Mouse (Mus musculus) lung, embryonic 14.5 days (tissue): ENCODE data around the gene Ager. TPM values are rescaled to one million over a fixed set of nuclear protein-coding genes. Genes with fewer than 3 reads are reported as not detected.

ENCODE experiments used
- ATAC-seq: fragments of 200-750 bp; cut with Nextera tagmentation; 2 replicates; pipeline ENCODE4 v1.8.0; 2017; ENCODE audit warnings: mild to moderate bottlenecking, moderate TSS enrichment, moderate library complexity; ENCODE audit not compliant: insufficient read depth
- DNase-seq: peaks from one replicate; pipeline ENCODE4 v3.0.0-alpha.2; 2015
- H3K27ac ChIP-seq: fragments of 300-500 bp; sonication (generic); 2 replicates; pipeline ENCODE4 v1.5.1; 2014; ENCODE audit warnings: low read depth, mild to moderate bottlenecking, moderate library complexity
- H3K27me3 ChIP-seq: fragments of 300-500 bp; sonication (generic); 2 replicates; pipeline ENCODE4 v1.6.1; 2014; ENCODE audit warnings: low read length, control low read depth; ENCODE audit not compliant: insufficient read depth
- H3K36me3 ChIP-seq: fragments of 300-500 bp; sonication (generic); 2 replicates; pipeline ENCODE4 v1.6.1; 2014; ENCODE audit warnings: control low read depth; ENCODE audit not compliant: insufficient read depth
- H3K4me1 ChIP-seq: fragments of 300-500 bp; sonication (generic); 2 replicates; pipeline ENCODE4 v1.6.1; 2014; ENCODE audit warnings: antibody characterized with exemption, control low read depth; ENCODE audit not compliant: insufficient read depth
- H3K4me2 ChIP-seq: fragments of 300-500 bp; sonication (generic); 2 replicates; pipeline ENCODE4 v1.6.1; 2014; ENCODE audit warnings: mild to moderate bottlenecking
- H3K4me3 ChIP-seq: fragments of 300-500 bp; sonication (generic); 2 replicates; pipeline ENCODE4 v1.5.1; 2014; ENCODE audit warnings: low read depth, low read length
- H3K9ac ChIP-seq: fragments of 300-500 bp; sonication (generic); 2 replicates; pipeline ENCODE4 v1.6.1; 2014
- H3K9me3 ChIP-seq: fragments of 300-500 bp; sonication (generic); 2 replicates; pipeline ENCODE4 v1.6.1; 2016; ENCODE audit warnings: low read depth, low read length, control low read depth
- CTCF ChIP-seq: IDR thresholded peaks from 2 replicates; pipeline ENCODE4 v1.5.1; 2016; ENCODE audit warnings: antibody characterized with exemption, low read depth
- WGBS: fragments of 180-500 bp; shearing (Covaris S2); extraction: QIAGEN DNeasy Blood & Tissue Kit; methylation state at CpG from one replicate; pipeline ENCODE4 v1.1.7; 2014; 5-methylcytosine and 5-hydroxymethylcytosine counted together
- polyA plus RNA-seq: library from polyadenylated mRNA; unstranded; fragments of >200 nt; fragmentation: Nextera tagmentation; extraction: Ambion mirVana; gene quantifications from 2 replicates; pipeline ENCODE4 v1.2.1, GENCODE M21; 2014

Gene Ager
- polyA plus RNA-seq, 1 experiment from 2014 or later, result 64.7 TPM

DNA sequence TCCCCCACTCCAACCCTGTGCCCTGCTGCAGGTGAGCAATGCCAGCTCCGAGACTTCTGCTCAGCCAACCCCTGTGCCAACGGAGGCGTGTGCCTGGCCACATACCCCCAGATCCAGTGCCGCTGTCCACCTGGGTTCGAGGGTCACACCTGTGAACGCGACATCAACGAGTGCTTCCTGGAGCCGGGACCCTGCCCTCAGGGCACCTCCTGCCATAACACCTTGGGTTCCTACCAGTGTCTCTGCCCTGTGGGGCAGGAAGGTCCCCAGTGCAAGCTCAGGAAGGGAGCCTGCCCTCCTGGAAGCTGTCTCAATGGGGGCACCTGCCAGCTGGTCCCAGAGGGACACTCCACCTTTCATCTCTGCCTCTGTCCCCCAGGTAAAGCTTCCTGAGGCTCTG is 30.4 kb upstream of the Ager start:
- H3K27ac ChIP-seq, result no peak overlapping the region
- 51% methylated on average over 9 of the region's 9 CpGs for WGBS
- TF ChIP-seq CTCF, result no peak
- no peaks in the 10 kb centered on the region for H3K9me3 ChIP-seq
- DNase-seq (no peak), ATAC-seq (no peak)
- no peaks in the 10 kb centered on the region for H3K36me3 ChIP-seq
- no peaks in the 10 kb centered on the region for H3K27me3 ChIP-seq
- no peak overlapping the region for H3K4me2 ChIP-seq
- no peak overlapping the region for H3K9ac ChIP-seq
- H3K4me3 ChIP-seq, result no peak overlapping the region
- H3K4me1 ChIP-seq, result 0 out of 2 replicates have a peak, but pooled peaks cover 6% of the 10 kb centered on the region

DNA sequence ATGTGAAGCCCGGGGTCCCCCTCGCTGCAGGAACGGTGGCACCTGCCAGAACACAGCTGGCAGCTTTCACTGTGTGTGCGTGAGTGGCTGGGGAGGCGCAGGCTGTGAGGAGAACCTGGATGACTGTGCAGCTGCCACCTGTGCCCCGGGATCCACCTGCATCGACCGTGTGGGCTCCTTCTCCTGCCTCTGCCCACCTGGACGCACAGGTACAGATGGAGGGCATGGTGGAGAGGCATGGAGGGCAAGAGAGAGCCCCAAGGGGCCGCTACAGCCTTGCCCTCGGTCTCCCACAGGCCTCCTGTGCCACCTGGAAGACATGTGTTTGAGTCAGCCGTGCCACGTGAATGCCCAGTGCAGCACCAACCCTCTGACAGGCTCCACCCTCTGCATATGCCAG is 29.2 kb upstream of the Ager start:
- ATAC-seq (no peak), DNase-seq (no peak)
- Histone ChIP-seq H3K9me3 (no peaks in the 10 kb centered on the region), H3K9ac (no peak overlapping the region), H3K4me1 (0 out of 2 replicates have a peak, but pooled peaks cover 6% of the 10 kb centered on the region), H3K36me3 (no peaks in the 10 kb centered on the region), H3K27ac (no peak overlapping the region), H3K27me3 (no peaks in the 10 kb centered on the region), H3K4me3 (no peak overlapping the region), H3K4me2 (no peak overlapping the region)
- whole genome bisulfite sequencing, result 67% methylated on average over 13 of the region's 13 CpGs
- no peak for TF ChIP-seq CTCF

DNA sequence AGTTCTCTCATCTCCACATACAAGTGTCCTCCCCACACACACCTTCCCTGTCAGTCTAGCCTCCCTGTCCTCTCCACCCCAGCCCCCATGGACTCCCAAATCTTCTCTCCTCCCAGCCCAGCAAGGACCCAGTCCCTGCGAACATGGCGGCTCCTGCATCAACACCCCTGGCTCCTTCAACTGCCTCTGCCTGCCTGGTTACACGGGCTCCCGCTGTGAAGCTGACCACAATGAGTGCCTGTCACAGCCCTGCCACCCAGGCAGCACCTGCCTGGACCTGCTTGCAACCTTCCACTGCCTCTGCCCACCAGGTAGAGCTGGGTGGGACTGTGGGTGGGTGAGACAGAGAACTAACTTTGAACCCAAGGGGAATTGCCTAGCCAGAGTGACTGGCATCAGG is 27.7 kb upstream of the Ager start:
- Histone ChIP-seq H3K27ac (no peak overlapping the region), H3K9ac (no peak overlapping the region), H3K4me1 (no peaks in the 10 kb centered on the region), H3K9me3 (no peaks in the 10 kb centered on the region), H3K4me2 (no peak overlapping the region), H3K27me3 (no peaks in the 10 kb centered on the region), H3K36me3 (no peaks in the 10 kb centered on the region), H3K4me3 (no peak overlapping the region)
- WGBS, result 62% methylated on average over 4 of the region's 4 CpGs
- DNase-seq (no peak), ATAC-seq (no peak)
- no peak for TF ChIP-seq CTCF

DNA sequence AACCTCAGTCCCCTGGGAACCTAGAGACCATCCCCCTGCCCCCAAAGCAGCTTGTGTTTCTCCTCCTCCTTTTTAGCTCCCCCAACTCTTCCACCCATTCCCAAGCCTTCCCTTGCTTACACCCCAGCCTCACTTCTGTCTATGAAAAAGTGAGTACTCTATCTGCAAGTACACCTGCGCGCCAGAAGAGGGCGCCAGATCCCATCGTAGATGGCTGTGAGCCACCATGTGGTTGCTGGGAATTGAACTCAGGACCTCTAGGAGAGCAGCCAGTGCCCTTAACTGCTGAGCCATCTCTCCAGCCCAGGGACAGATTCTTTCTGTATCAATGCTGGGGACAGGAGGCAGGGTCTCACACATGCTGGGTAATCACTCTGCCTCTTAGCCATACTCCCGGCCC is 25.8 kb upstream of the Ager start:
- no peak overlapping the region for H3K4me2 ChIP-seq
- no peaks in the 10 kb centered on the region for H3K4me1 ChIP-seq
- no peak overlapping the region for H3K4me3 ChIP-seq
- no peak for ATAC-seq
- DNase-seq, result peak; percentile 19
- 16% methylated on average over 5 of the region's 5 CpGs for WGBS
- no peaks in the 10 kb centered on the region for H3K36me3 ChIP-seq
- H3K27me3 ChIP-seq, result no peaks in the 10 kb centered on the region
- TF ChIP-seq CTCF, result peak; percentile 69
- no peak overlapping the region for H3K9ac ChIP-seq
- H3K27ac ChIP-seq, result no peak overlapping the region
- H3K9me3 ChIP-seq, result no peaks in the 10 kb centered on the region

DNA sequence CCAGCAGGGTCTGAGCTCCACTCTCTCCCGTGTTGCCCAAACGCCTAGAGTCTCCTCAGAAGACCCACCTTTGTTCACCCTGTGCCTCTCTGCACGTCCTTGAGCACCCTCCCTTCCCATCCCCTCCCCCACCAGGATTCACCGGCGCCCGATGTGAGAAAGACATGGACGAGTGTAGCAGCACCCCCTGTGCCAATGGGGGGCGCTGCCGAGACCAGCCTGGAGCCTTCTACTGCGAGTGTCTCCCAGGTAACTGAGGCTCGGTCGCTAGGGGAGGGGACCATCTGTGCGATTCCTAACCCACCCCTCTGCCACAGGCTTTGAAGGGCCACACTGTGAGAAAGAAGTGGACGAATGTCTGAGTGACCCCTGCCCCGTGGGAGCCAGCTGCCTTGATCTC is 25.3 kb upstream of the Ager start:
- DNase-seq, result no peak
- Histone ChIP-seq H3K36me3 (0 out of 2 replicates have a peak, but pooled peaks cover 2% of the 10 kb centered on the region), H3K4me1 (no peaks in the 10 kb centered on the region), H3K4me2 (no peak overlapping the region), H3K9me3 (no peaks in the 10 kb centered on the region), H3K4me3 (no peak overlapping the region), H3K27me3 (no peaks in the 10 kb centered on the region), H3K9ac (no peak overlapping the region; the same call in 1 of the 2 replicates), H3K27ac (no peak overlapping the region)
- TF ChIP-seq CTCF, result peak; percentile 35
- ATAC-seq, result no peak
- 14% methylated on average over 15 of the region's 15 CpGs for WGBS

DNA sequence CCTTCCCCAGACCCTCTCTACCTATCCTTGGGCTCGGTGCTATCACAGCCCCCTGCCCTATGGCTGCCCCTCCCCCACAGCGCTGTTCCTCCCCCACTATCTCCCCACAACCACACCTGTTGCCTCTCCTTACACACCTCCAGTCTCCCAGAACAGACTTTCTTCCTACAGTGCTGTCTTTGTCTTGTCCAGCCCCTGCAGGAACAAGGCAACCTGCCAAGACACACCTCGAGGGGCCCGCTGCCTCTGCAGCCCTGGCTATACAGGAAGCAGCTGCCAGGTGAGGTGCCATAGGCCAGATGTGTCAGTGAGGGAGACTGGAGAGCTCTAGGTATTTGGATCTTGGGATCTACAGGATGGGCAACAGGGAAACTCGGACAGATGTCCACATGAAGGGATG is 21.1 kb upstream of the Ager start:
- TF ChIP-seq CTCF, result no peak
- no peak for ATAC-seq

DNA sequence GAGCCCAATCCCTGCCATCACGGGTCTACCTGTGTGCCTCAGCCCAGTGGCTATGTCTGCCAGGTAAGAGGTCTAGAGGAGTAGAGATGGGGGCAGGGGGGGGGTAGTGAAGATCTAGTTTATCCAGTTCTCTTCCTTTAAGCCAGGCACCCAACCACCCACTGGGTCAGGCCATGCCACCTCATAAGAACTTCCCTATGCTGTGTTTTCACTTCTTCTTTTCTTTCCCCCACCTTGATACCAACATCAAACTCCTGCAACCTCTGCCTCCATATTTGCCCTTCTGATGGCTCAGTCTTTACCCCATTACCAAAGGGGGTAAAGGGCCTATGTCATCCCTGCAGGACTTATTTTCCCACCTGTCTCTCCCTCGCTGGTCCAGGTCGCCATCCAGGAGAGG is 19.6 kb upstream of the Ager start:
- no peaks in the 10 kb centered on the region for H3K4me1 ChIP-seq
- H3K4me3 ChIP-seq, result no peak overlapping the region
- TF ChIP-seq CTCF, result no peak
- no peaks in the 10 kb centered on the region for H3K9me3 ChIP-seq
- WGBS, result 90% methylated on average over 3 of the region's 3 CpGs
- no peak overlapping the region for H3K9ac ChIP-seq
- H3K27ac ChIP-seq, result no peak overlapping the region
- H3K27me3 ChIP-seq, result no peaks in the 10 kb centered on the region
- DNase-seq (no peak), ATAC-seq (no peak)
- H3K4me2 ChIP-seq, result no peak overlapping the region
- H3K36me3 ChIP-seq, result 0 out of 2 replicates have a peak, but pooled peaks cover 3% of the 10 kb centered on the region

More for the DNA sequence above, 21.1 kb upstream of the Ager start:
- peak; percentile 31 for DNase-seq
- 0 out of 2 replicates have a peak, but pooled peaks cover 3% of the 10 kb centered on the region for H3K36me3 ChIP-seq
- H3K4me1 ChIP-seq, result no peaks in the 10 kb centered on the region
- no peaks in the 10 kb centered on the region for H3K27me3 ChIP-seq
- H3K27ac ChIP-seq, result no peak overlapping the region
- no peak overlapping the region for H3K9ac ChIP-seq
- H3K9me3 ChIP-seq, result no peaks in the 10 kb centered on the region
- H3K4me2 ChIP-seq, result no peak overlapping the region
- H3K4me3 ChIP-seq, result no peak overlapping the region
- 47% methylated on average over 5 of the region's 5 CpGs for WGBS

DNA sequence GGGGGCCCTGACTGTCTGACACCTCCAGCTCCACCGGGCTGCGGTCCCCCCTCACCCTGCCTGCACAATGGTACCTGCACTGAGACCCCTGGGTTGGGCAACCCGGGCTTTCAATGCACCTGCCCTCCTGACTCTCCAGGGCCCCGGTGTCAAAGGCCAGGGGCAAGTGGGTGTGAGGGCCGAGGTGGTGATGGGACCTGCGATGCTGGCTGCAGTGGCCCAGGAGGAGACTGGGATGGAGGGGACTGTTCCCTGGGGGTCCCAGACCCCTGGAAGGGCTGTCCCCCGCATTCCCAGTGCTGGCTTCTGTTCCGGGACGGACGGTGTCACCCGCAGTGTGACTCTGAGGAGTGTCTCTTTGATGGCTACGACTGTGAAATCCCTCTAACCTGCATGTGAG is 15.1 kb upstream of the Ager start:
- 79% methylated on average over 12 of the region's 12 CpGs for WGBS
- Histone ChIP-seq H3K9me3 (no peaks in the 10 kb centered on the region), H3K27me3 (no peaks in the 10 kb centered on the region), H3K9ac (no peak overlapping the region), H3K4me2 (no peak overlapping the region), H3K4me3 (no peak overlapping the region), H3K4me1 (0 out of 2 replicates have a peak, but pooled peaks cover 9% of the 10 kb centered on the region), H3K27ac (no peak overlapping the region), H3K36me3 (no peaks in the 10 kb centered on the region)
- no peak for ATAC-seq
- no peak for TF ChIP-seq CTCF
- DNase-seq, result no peak
